Mouse (Mus musculus): ENCODE measurements at regions not wholly inside any gene's neighbourhood (a gene's known extent, or its start where the extent isn't known, plus 50 kb on each side); places are given as distances from the start of the nearest gene placed in this dataset.

DNA sequence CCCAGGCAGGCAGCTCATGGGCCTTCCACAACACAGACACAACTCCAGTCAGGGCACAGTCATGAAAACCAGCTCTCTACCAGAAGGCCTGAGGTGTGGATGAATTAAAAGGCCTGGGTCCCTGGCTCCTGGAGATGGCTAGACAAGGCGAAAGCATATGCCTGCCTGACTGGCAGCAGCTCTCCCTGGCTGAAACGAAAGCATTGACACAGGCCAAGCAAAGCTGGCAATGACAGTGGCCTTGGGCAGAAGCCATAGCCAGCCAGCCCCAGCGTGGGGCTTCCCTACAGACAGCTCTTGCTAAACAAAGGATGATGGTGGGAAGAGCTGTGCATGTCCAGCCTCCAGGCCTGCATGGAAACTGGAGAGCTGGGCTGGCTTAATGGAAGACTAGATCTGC lies 396.9 kb upstream of the Clint1 start:
- no peak overlapping the region for H3K27ac ChIP-seq (replicated peaks; ENCODE audit: low read depth, low read length)
- no peaks in the 10 kb centered on the region for H3K36me3 ChIP-seq (ENCODE audit: control insufficient read depth, insufficient read depth, low read length)
- H3K4me3 ChIP-seq (ENCODE audit: low read depth, low read length), result no peak overlapping the region
- no peaks in the 10 kb centered on the region for H3K27me3 ChIP-seq (ENCODE audit: control insufficient read depth, insufficient read depth, low read length)
- no peak overlapping the region for H3K4me2 ChIP-seq (ENCODE audit: low read depth, severe bottlenecking)
- DNase-seq (ENCODE audit: low spot score) (no peak), ATAC-seq (ENCODE audit: insufficient number of reproducible peaks, low FRiP score, low TSS enrichment, low read depth) (no peak)
- WGBS, result 84% methylated on average over 3 of the region's 3 CpGs
- H3K4me1 ChIP-seq (ENCODE audit: control insufficient read depth, insufficient read depth, low read length), result peaks cover 6% of the 10 kb centered on the region; the same call in 1 of the 2 replicates
- no peak overlapping the region for H3K9ac ChIP-seq (ENCODE audit: low read length)
- H3K9me3 ChIP-seq (ENCODE audit: control insufficient read depth, low read length), result no peaks in the 10 kb centered on the region

DNA sequence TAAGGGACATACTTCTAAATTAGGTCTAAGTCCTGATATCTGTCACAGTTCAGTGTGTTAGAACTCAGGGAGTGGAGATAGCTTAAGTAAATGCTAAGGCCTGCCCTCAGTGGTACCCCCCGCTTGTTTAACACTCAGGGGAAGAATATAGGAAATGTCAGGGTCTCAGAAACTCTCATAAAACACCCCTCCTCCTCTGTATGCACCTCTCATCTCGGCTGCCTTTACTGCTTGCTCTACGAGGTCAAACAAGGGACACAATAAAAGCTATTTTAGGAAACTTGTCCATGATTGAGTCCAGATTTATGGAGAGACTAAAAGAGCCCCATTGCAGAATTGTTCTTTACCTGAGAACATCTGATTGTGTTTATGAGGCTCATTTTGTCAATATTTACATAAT lies 395.1 kb upstream of the Clint1 start:
- H3K27me3 ChIP-seq (ENCODE audit: control insufficient read depth, insufficient read depth, low read length), result no peaks in the 10 kb centered on the region

GRCm38 (mm10) chr11:45457597-45457996 lies 394.3 kb upstream of the Clint1 start:
- H3K27ac ChIP-seq (replicated peaks; ENCODE audit: low read depth, low read length), result no peak overlapping the region
- no peak overlapping the region for H3K9ac ChIP-seq (ENCODE audit: low read length)
- no peaks in the 10 kb centered on the region for H3K36me3 ChIP-seq (ENCODE audit: control insufficient read depth, insufficient read depth, low read length)
- no peak overlapping the region for H3K4me2 ChIP-seq (ENCODE audit: low read depth, severe bottlenecking)
- no peaks in the 10 kb centered on the region for H3K27me3 ChIP-seq (ENCODE audit: control insufficient read depth, insufficient read depth, low read length)
- DNase-seq (ENCODE audit: low spot score) (no peak), ATAC-seq (ENCODE audit: insufficient number of reproducible peaks, low FRiP score, low TSS enrichment, low read depth) (no peak)
- H3K4me3 ChIP-seq (ENCODE audit: low read depth, low read length), result no peak overlapping the region
- H3K9me3 ChIP-seq (ENCODE audit: control insufficient read depth, low read length), result no peaks in the 10 kb centered on the region
- H3K4me1 ChIP-seq (ENCODE audit: control insufficient read depth, insufficient read depth, low read length), result peaks cover 6% of the 10 kb centered on the region; the same call in 1 of the 2 replicates
- 15% methylated on average over 4 of the region's 4 CpGs for WGBS

More for the DNA sequence above, 395.1 kb upstream of the Clint1 start:
- no peak overlapping the region for H3K4me3 ChIP-seq (ENCODE audit: low read depth, low read length)
- no peak overlapping the region for H3K27ac ChIP-seq (replicated peaks; ENCODE audit: low read depth, low read length)
- DNase-seq (ENCODE audit: low spot score) (no peak), ATAC-seq (ENCODE audit: insufficient number of reproducible peaks, low FRiP score, low TSS enrichment, low read depth) (no peak)
- WGBS, result 11% methylated on average over 3 of the region's 3 CpGs
- H3K4me2 ChIP-seq (ENCODE audit: low read depth, severe bottlenecking), result no peak overlapping the region
- peaks cover 6% of the 10 kb centered on the region; the same call in 1 of the 2 replicates for H3K4me1 ChIP-seq (ENCODE audit: control insufficient read depth, insufficient read depth, low read length)
- H3K9ac ChIP-seq (ENCODE audit: low read length), result no peak overlapping the region
- H3K9me3 ChIP-seq (ENCODE audit: control insufficient read depth, low read length), result no peaks in the 10 kb centered on the region
- no peaks in the 10 kb centered on the region for H3K36me3 ChIP-seq (ENCODE audit: control insufficient read depth, insufficient read depth, low read length)

DNA sequence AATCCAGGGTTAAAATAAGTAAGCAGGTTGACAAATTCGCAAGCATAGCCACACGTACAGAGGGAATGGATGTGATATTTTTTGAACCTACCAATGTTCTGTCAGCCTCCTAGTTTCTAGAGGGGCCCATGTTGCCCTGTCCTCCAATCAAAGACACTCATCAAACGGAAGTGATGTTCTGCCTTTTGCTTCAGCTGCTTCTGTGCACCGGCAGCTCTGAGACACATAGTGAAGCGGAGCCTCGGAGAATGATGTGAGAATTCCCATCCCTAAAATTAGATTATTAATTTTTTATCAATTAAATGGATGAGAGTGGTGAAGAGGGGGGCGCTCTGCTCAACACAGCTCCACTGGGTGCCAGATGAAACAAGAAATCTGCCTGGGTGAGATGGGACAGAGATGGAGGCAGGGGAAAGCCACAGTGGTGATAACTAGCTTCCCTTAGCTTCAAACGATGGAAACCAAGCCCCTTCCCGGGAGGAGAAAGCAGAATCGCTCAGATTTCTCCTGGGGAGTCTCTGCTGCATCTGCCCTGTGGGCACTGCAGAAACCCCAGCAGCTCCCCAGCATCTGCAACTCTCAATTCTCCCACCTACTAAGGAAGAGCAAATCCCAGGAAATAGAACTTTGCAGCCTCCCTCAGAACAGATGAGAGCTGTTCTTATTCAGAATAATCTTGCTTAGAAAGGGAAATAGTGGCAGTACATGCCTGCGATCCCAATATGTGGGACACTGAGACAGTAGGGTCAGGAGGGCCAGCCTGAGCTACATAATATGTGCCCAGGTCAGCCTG lies 391.7 kb upstream of the Clint1 start:
- WGBS, result 84% methylated on average over 11 of the region's 11 CpGs
- Histone ChIP-seq H3K4me2 (ENCODE audit: low read depth, severe bottlenecking) (no peak overlapping the region), H3K27me3 (ENCODE audit: control insufficient read depth, insufficient read depth, low read length) (no peaks in the 10 kb centered on the region), H3K9me3 (ENCODE audit: control insufficient read depth, low read length) (no peaks in the 10 kb centered on the region), H3K4me1 (ENCODE audit: control insufficient read depth, insufficient read depth, low read length) (peaks cover 6% of the 10 kb centered on the region; the same call in 1 of the 2 replicates), H3K9ac (ENCODE audit: low read length) (no peak overlapping the region), H3K4me3 (ENCODE audit: low read depth, low read length) (no peak overlapping the region), H3K27ac (replicated peaks; ENCODE audit: low read depth, low read length) (no peak overlapping the region), H3K36me3 (ENCODE audit: control insufficient read depth, insufficient read depth, low read length) (no peaks in the 10 kb centered on the region)
- ATAC-seq (ENCODE audit: insufficient number of reproducible peaks, low FRiP score, low TSS enrichment, low read depth), result no peak
- DNase-seq (ENCODE audit: low spot score), result no peak

GRCm38 (mm10) chr11:45464501-45464900 lies 387.4 kb upstream of the Clint1 start:
- no peak overlapping the region for H3K9ac ChIP-seq (ENCODE audit: low read length)
- no peak overlapping the region for H3K4me3 ChIP-seq (ENCODE audit: low read depth, low read length)
- ATAC-seq (ENCODE audit: insufficient number of reproducible peaks, low FRiP score, low TSS enrichment, low read depth), result no peak
- H3K4me2 ChIP-seq (ENCODE audit: low read depth, severe bottlenecking), result no peak overlapping the region
- no peak for DNase-seq (ENCODE audit: low spot score)
- no peaks in the 10 kb centered on the region for H3K27me3 ChIP-seq (ENCODE audit: control insufficient read depth, insufficient read depth, low read length)
- WGBS, result 79% methylated on average over 4 of the region's 4 CpGs
- no peaks in the 10 kb centered on the region for H3K4me1 ChIP-seq (ENCODE audit: control insufficient read depth, insufficient read depth, low read length)
- H3K36me3 ChIP-seq (ENCODE audit: control insufficient read depth, insufficient read depth, low read length), result no peaks in the 10 kb centered on the region
- H3K27ac ChIP-seq (replicated peaks; ENCODE audit: low read depth, low read length), result no peak overlapping the region
- no peaks in the 10 kb centered on the region for H3K9me3 ChIP-seq (ENCODE audit: control insufficient read depth, low read length)

- no peaks in the 10 kb centered on the region for H3K4me1 ChIP-seq (ENCODE audit: control insufficient read depth, insufficient read depth, low read length)
- no peak overlapping the region for H3K27ac ChIP-seq (replicated peaks; ENCODE audit: low read depth, low read length)
- no peak overlapping the region for H3K4me3 ChIP-seq (ENCODE audit: low read depth, low read length)
- no peaks in the 10 kb centered on the region for H3K36me3 ChIP-seq (ENCODE audit: control insufficient read depth, insufficient read depth, low read length)
- no peak overlapping the region for H3K9ac ChIP-seq (ENCODE audit: low read length)
- H3K9me3 ChIP-seq (ENCODE audit: control insufficient read depth, low read length), result no peaks in the 10 kb centered on the region
- no peaks in the 10 kb centered on the region for H3K27me3 ChIP-seq (ENCODE audit: control insufficient read depth, insufficient read depth, low read length)
- DNase-seq (ENCODE audit: low spot score) (no peak), ATAC-seq (ENCODE audit: insufficient number of reproducible peaks, low FRiP score, low TSS enrichment, low read depth) (no peak)
- 88% methylated on average over 3 of the region's 3 CpGs for WGBS
- no peak overlapping the region for H3K4me2 ChIP-seq (ENCODE audit: low read depth, severe bottlenecking)
These were observed 385.5 kb upstream of the Clint1 start for GRCm38 (mm10) chr11:45466350-45466749.

- Histone ChIP-seq H3K4me3 (ENCODE audit: low read depth, low read length) (no peak overlapping the region), H3K27me3 (ENCODE audit: control insufficient read depth, insufficient read depth, low read length) (no peaks in the 10 kb centered on the region), H3K9me3 (ENCODE audit: control insufficient read depth, low read length) (no peaks in the 10 kb centered on the region), H3K36me3 (ENCODE audit: control insufficient read depth, insufficient read depth, low read length) (no peaks in the 10 kb centered on the region), H3K9ac (ENCODE audit: low read length) (no peak overlapping the region), H3K27ac (replicated peaks; ENCODE audit: low read depth, low read length) (no peak overlapping the region), H3K4me1 (ENCODE audit: control insufficient read depth, insufficient read depth, low read length) (peaks cover 3% of the 10 kb centered on the region; the same call in 1 of the 2 replicates), H3K4me2 (ENCODE audit: low read depth, severe bottlenecking) (no peak overlapping the region)
- ATAC-seq (ENCODE audit: insufficient number of reproducible peaks, low FRiP score, low TSS enrichment, low read depth), result no peak
- no peak for DNase-seq (ENCODE audit: low spot score)
- 46% methylated on average over 5 of the region's 5 CpGs for WGBS
These were observed 379.7 kb upstream of the Clint1 start for GRCm38 (mm10) chr11:45472171-45472570.

- Histone ChIP-seq H3K4me3 (ENCODE audit: low read depth, low read length) (no peak overlapping the region), H3K4me1 (ENCODE audit: control insufficient read depth, insufficient read depth, low read length) (peaks cover 3% of the 10 kb centered on the region; the same call in 1 of the 2 replicates), H3K9ac (ENCODE audit: low read length) (no peak overlapping the region), H3K27me3 (ENCODE audit: control insufficient read depth, insufficient read depth, low read length) (no peaks in the 10 kb centered on the region), H3K27ac (replicated peaks; ENCODE audit: low read depth, low read length) (no peak overlapping the region), H3K9me3 (ENCODE audit: control insufficient read depth, low read length) (no peaks in the 10 kb centered on the region), H3K4me2 (ENCODE audit: low read depth, severe bottlenecking) (no peak overlapping the region), H3K36me3 (ENCODE audit: control insufficient read depth, insufficient read depth, low read length) (no peaks in the 10 kb centered on the region)
- DNase-seq (ENCODE audit: low spot score) (no peak), ATAC-seq (ENCODE audit: insufficient number of reproducible peaks, low FRiP score, low TSS enrichment, low read depth) (no peak)
- WGBS, result 72% methylated on average over 4 of the region's 4 CpGs
These were observed 374.9 kb upstream of the Clint1 start for GRCm38 (mm10) chr11:45476917-45477316.
